Mouse (Mus musculus): ENCODE results near the gene Gm525. TPM values are rescaled to one million over a fixed set of nuclear protein-coding genes. Genes with fewer than 3 reads are reported as not detected.

Gm525 gene
- not detected in 2 replicates for total RNA-seq (2012; rRNA removed)
- polyA plus RNA-seq (2012; ENCODE audit: insufficient read depth in 1 of 2, insufficient read length in 2 of 2, low read depth in 1 of 2, low replicate concordance in 2 of 2, missing spikeins in 1 of 2) = not detected

GRCm38 (mm10) chr11:89073541-89073940, at the start of gene Gm525:
TSS of gene Gm525 (plus strand) at chr11:89073841.
- H3K27me3 ChIP-seq (ENCODE audit: control insufficient read depth in 1 of 2, insufficient read depth in 2 of 2, low read length in 2 of 2) = peaks cover 5 to 7% of the 10 kb centered on the region in 2 experiments
- no peaks in the 10 kb centered on the region for H3K4me1 ChIP-seq (ENCODE audit: control insufficient read depth in 1 of 2, insufficient read depth in 2 of 2, low read length in 2 of 2)
- H3K27ac ChIP-seq (ENCODE audit: control insufficient read depth, low read depth, low read length) = no peak within 1 kb of the TSS
- H3K9me3 ChIP-seq (replicated peaks; ENCODE audit: insufficient read depth, low read length) = no peaks in the 10 kb centered on the region
- no peaks in the 10 kb centered on the region for H3K79me2 ChIP-seq (ENCODE audit: control insufficient read depth, insufficient read depth, low read length, poor library complexity)
- no peak for DNase-seq (ENCODE audit: low read depth, low spot score)
- H3K4me3 ChIP-seq (ENCODE audit: control insufficient read depth in 1 of 2, insufficient read depth in 1 of 2, low read depth in 2 of 2, low read length in 2 of 2) = no peak within 1 kb of the TSS
- no peaks in the 10 kb centered on the region for H3K36me3 ChIP-seq (ENCODE audit: control insufficient read depth in 1 of 2, insufficient read depth in 2 of 2, low read length in 2 of 2)
- TF ChIP-seq BHLHE40 (IDR thresholded peaks at IDR 0.05; ENCODE audit: borderline replicate concordance, low read depth, low read length) (no peak), NELFE (IDR thresholded peaks at IDR 0.05; ENCODE audit: low read depth, low read length) (no peak), MXI1 (IDR thresholded peaks at IDR 0.05; ENCODE audit: low read depth, low read length) (no peak), NRF1 (IDR thresholded peaks at IDR 0.05; ENCODE audit: insufficient read depth, low read depth, low read length, poor library complexity, severe bottlenecking) (no peak), SIN3A (IDR thresholded peaks at IDR 0.05; ENCODE audit: low read length) (no peak), MYB (IDR thresholded peaks at IDR 0.05; ENCODE audit: low read depth, low read length) (no peak), POLR2A (IDR thresholded peaks at IDR 0.05; ENCODE audit: control insufficient read depth in 1 of 2, insufficient read depth in 1 of 2, low read depth in 1 of 2, low read length in 2 of 2, poor library complexity in 1 of 2) (no peak), MAX (IDR thresholded peaks at IDR 0.05; ENCODE audit: low read length) (no peak), TBP (IDR thresholded peaks at IDR 0.05; ENCODE audit: low read depth, low read length) (no peak), GATA1 (IDR thresholded peaks at IDR 0.05; ENCODE audit: low read depth, low read length) (no peak), USF1 (IDR thresholded peaks at IDR 0.05; ENCODE audit: low read depth, low read length) (no peak), CHD2 (IDR thresholded peaks at IDR 0.05; ENCODE audit: low read length) (no peak), USF2 (IDR thresholded peaks at IDR 0.05; ENCODE audit: borderline replicate concordance in 1 of 2, insufficient read depth in 1 of 2, low read depth in 1 of 2, low read length in 2 of 2) (no peak)
- no peak within 1 kb of the TSS for H3K9ac ChIP-seq (ENCODE audit: control insufficient read depth, low read depth, low read length, poor library complexity, severe bottlenecking)

- Histone ChIP-seq H3K27me3 (ENCODE audit: control insufficient read depth in 1 of 2, insufficient read depth in 2 of 2, low read length in 2 of 2) (no peaks in the 10 kb centered on the region), H3K9me3 (replicated peaks; ENCODE audit: insufficient read depth, low read length) (no peaks in the 10 kb centered on the region), H3K36me3 (ENCODE audit: control insufficient read depth in 1 of 2, insufficient read depth in 2 of 2, low read length in 2 of 2) (peaks cover 0 to 32% of the 10 kb centered on the region in 2 experiments; a peak in 2 of 4 replicates), H3K4me3 (ENCODE audit: control insufficient read depth in 1 of 2, insufficient read depth in 1 of 2, low read depth in 2 of 2, low read length in 2 of 2) (peak overlapping the region in 1 of 2 experiments; percentile 20; a peak in 1 of 4 replicates), H3K4me1 (ENCODE audit: control insufficient read depth in 1 of 2, insufficient read depth in 2 of 2, low read length in 2 of 2) (peaks cover 14 to 43% of the 10 kb centered on the region in 2 experiments), H3K27ac (ENCODE audit: control insufficient read depth, low read depth, low read length) (peak overlapping the region; percentile 39), H3K9ac (ENCODE audit: control insufficient read depth, low read depth, low read length, poor library complexity, severe bottlenecking) (peak overlapping the region; percentile 20; the same call in 1 of the 2 replicates), H3K79me2 (ENCODE audit: control insufficient read depth, insufficient read depth, low read length, poor library complexity) (no peaks in the 10 kb centered on the region)
- TF ChIP-seq TBP (IDR thresholded peaks at IDR 0.05; ENCODE audit: low read depth, low read length) (0 out of 2 replicates have a peak, but pooled peaks have one; percentile 40), ETS1 (IDR thresholded peaks at IDR 0.05; ENCODE audit: low read depth, low read length) (peak; percentile 73; the same call in 1 of the 2 replicates), ELF1 (IDR thresholded peaks at IDR 0.05; ENCODE audit: low read depth, low read length) (peak; percentile 70), SIN3A (IDR thresholded peaks at IDR 0.05; ENCODE audit: low read length) (peak; percentile 72; the same call in 1 of the 2 replicates), CTCF (IDR thresholded peaks at IDR 0.05 in 2 of 3, conservative IDR thresholded peaks at IDR 0.05 in 1 of 3; ENCODE audit: control insufficient read depth in 1 of 3, insufficient read depth in 1 of 3, low read depth in 2 of 3, low read length in 3 of 3, poor library complexity in 1 of 3, severe bottlenecking in 1 of 3) (no peak), MXI1 (IDR thresholded peaks at IDR 0.05; ENCODE audit: low read depth, low read length) (peak; percentile 32; the same call in 1 of the 2 replicates), CHD2 (IDR thresholded peaks at IDR 0.05; ENCODE audit: low read length) (no peak), MEF2A (IDR thresholded peaks at IDR 0.05; ENCODE audit: extremely low read depth, insufficient replicate concordance, low read depth, low read length, poor library complexity, severe bottlenecking) (peak; percentile 78; the same call in 1 of the 2 replicates), GATA1 (IDR thresholded peaks at IDR 0.05; ENCODE audit: low read depth, low read length) (0 out of 2 replicates have a peak, but pooled peaks have one; percentile 2), HCFC1 (IDR thresholded peaks at IDR 0.05; ENCODE audit: low read depth, low read length) (peak; percentile 63; the same call in 1 of the 2 replicates), CHD1 (IDR thresholded peaks at IDR 0.05; ENCODE audit: low read depth, low read length) (no peak), EP300 (IDR thresholded peaks at IDR 0.05; ENCODE audit: low read depth in 1 of 2, low read length in 2 of 2) (peak; percentile 29 to 53; a peak in 2 of 4 replicates)
- DNase-seq (ENCODE audit: low read depth, low spot score) = peak; percentile 92
Observed at GRCm38 (mm10) chr11:89024181-89024881, 49.3 kb upstream of the Gm525 start.

Data from MEL (cell line).